Mouse (Mus musculus): Measurements from ENCODE around the gene Chic2.

GRCm38 (mm10) chr5:74969341-74969740 lies 75.2 kb downstream of the Chic2 start:
- TF ChIP-seq CTCF (IDR thresholded peaks at IDR 0.05; ENCODE audit: borderline replicate concordance, insufficient read depth, low read length) (no peak), POLR2A (IDR thresholded peaks at IDR 0.05; ENCODE audit: low read depth, low read length) (no peak)

All from embryonic fibroblast, embryonic 13.5 days (primary cell).